Mouse (Mus musculus) right cerebral cortex, postnatal 25 days (tissue): ENCODE measurements around the gene Nr2f2.

Experiments used
- DNase-seq: peaks from one replicate; pipeline ENCODE4 v3.0.0; 2022

The Nr2f2 gene

DNA sequence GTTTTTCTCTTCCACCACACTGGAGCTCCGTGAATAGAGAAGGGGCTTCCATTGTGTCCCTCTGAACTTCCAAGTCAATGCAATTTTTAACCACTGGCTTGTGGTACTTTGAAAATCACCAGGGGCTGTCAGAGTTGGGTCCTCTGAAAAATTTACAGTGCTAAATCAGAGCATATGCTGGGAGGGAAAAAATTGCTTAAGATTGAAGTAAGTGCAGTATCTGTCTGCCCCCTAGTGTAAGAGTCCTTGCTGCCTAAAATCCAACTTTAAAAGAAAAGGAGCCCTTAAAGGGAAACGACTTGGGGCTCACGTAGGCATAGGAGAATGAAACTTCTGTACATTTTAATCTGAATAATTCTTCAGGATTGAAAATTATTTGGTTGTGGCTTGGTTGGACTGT lies 1.7 kb downstream of the Nr2f2 start:
- DNase-seq = no peak

- no peak for DNase-seq
Measured at GRCm38 (mm10) chr7:70363351-70363750, 3.2 kb downstream of the Nr2f2 start.

GRCm38 (mm10) chr7:70362526-70363170 lies 3.9 kb downstream of the Nr2f2 start:
- DNase-seq = no peak

- DNase-seq = peak; percentile 85
Measured at GRCm38 (mm10) chr7:70361383-70362364, 4.9 kb downstream of the Nr2f2 start.

DNA sequence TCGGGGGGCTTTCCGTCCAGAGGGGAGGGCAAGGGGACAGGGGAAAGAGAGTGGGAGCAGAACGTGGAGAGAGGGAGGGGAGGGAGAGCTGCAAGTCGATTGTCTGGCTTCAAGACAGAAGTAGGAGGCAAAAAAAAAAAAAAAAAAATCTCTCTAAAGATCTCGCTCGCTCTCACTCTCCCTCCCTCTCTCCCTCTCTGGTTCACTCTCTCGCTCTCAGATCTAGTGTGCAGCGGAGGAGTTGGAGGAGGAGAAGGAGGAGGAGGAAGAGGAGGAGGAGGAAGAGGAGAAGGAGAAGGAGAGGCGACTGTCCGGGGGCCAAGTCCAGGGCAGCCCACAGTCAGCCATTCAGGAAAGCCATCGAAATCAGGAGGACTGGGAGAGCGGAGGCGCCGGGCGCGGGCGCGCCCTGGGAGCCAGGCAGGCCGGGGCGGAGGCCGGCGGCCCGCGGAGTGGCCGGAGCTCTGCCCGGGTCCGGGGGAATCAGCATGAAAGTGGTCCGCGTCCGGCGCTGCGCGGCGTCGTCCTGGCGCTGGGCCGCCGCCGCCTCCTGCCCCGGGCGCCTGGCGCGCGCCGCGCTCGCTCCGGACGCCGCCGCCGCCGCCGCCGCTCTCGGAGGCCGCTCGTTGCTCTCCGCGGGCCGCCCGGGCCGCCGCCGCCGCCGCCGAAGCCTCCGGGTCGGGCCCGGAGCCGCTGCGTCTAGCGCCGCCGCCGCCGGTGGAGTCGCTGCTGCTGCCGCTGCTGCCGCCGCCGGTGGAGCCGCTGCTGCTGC lies 5.7 kb downstream of the Nr2f2 start:
- DNase-seq = no peak

- no peak for DNase-seq
Measured at GRCm38 (mm10) chr7:70359791-70360581, 6.5 kb downstream of the Nr2f2 start.

DNA sequence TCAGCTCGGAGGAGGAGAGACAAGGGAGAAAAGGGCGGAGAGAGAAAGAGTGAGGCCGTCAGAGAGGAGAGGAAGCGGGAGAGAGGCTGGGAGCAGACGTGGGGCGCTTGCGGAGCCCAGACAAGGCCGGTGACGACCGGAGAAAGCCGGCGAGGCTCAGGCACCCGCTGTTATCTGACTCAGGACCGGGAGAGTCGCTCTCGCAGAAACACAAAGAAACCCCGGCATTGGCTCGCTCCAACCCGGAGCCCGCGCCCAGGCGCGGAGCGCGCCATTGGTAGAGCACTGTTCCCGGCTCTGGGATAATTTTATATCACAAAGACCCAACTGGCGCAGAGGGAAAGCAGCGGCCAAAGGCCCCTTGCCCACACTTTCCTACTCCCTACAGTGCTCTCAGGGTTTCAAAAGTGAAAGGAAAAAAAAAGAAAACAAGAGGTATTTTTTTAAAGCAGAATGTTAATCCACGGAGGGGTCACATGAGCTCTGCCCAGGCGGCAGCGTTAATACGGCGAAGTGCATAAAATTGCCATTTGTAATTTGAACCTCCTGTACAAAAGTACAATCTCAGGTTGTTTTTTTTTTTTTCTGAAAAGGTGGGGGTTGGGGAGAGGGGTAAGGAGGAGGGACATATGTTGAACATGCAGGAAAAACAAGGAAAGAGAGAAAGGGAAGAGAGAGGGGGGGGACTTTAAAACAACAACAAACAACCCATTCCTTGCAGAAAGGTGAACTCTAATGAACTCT lies 7.5 kb downstream of the Nr2f2 start:
- DNase-seq = peak; percentile 56

GRCm38 (mm10) chr7:70358020-70358847 lies 8.3 kb downstream of the Nr2f2 start:
- peak; percentile 21 for DNase-seq

DNA sequence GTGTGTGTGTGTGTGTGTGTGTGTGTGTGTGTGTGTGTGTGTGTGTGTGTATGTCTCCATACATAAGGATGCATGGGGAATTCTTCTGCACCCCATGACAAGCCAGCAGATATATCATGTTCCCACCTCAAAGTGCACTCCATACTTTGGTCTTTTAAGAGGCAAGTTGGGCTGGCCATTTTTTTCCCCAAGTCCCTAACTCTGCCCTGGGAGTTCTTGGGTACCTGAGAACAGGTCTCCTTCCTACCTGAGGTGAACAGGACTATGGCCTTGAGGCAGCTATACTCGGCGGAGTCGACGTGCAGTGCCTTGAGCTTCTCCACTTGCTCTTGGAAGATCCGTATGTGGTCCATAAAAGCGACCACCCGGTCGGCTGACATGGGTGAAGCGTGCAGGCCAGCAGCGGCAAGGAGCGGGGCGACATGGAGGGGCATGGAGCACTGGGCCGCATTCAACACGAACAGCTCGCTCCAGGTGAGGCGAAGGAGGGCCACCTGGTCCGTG lies 9.0 kb downstream of the Nr2f2 start:
- no peak for DNase-seq

DNA sequence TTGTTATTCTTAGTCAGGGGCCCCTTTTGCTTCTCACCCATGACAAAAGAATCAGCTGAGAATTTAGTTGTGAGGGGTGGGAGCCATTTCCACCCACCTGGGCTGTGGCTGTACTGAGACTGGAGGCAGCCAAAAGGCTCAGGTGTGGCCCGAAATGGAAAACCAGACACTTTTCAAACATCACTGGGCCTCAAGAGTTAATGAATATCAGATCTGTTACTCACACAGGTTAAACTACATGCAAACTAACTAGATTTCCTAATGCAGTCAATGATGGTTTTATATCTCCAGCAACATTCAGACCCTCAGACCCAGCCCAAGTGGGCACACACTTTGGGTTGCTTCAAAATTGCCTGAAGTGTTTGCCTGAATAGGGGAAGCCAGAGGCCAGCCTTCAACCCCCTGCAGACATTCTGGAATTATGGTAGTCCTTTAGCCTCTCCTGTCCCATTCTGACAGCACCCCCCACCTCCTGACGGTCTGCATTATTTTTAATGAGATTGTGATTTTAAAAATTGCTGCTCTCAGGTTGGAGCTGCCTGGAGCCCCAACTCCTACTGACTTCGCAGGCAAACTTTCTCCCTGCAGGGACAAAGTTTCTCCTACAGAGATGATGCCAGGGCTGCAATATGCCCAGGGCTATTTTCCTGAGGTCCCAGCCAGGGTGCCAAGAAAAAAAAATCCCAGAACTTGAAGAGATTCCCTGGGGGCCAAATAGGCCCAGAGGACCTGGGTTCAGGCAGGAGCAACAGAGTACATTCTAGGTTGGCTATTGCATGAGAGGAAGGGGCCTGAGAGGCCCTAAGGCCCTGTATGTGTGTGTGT lies 9.6 kb downstream of the Nr2f2 start:
- DNase-seq = peak; percentile 5

- DNase-seq = peak; percentile 3
Measured at GRCm38 (mm10) chr7:70355691-70356568, 10.6 kb downstream of the Nr2f2 start.

DNA sequence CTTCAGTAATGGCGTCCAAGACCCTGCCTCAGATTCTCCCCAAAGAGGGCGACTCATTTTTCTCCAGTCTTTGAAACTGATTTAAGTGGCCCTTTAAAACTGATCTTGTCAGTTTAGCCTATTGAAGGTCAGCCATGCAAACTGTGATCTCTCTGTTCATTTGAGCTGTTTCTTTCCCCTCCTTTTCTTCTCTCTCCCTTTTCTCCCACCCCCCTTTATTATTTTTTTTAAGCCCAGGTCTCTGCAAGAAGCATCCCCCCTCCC lies 11.2 kb downstream of the Nr2f2 start:
- DNase-seq = no peak

DNA sequence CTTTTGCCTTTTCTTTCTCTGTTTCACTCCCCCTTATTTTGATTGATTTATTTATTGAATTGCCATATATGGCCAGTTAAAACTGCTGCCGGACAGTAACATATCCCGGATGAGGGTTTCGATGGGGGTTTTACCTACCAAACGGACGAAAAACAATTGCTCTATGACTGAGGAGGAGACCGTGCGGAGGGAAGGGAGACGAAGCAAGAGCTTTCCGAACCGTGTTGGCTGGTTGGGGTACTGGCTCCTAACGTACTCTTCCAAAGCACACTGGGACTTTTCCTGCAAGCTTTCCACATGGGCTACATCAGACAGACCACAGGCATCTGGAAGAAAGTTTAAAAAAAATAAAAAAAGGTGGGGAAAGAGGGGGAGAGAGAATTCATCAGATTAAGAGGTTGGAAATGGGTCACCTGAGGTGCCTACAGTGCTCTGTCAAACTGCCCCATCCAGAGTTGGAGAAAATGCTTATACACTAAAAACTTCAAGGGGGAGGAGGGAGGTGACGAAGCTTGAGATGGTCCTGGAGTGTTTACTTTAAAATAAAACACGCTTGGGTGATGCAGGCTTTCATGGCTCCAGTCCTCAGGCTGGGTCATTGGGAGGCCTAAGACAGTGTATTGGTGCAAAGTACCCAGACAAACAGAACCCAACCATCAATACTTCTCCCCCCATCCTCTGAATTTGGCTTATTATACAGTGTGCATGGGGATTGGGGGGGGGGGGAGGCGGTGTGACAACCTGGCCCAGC lies 11.8 kb downstream of the Nr2f2 start:
- DNase-seq = peak; percentile 4

GRCm38 (mm10) chr7:70353151-70353550 lies 13.4 kb downstream of the Nr2f2 start:
- peak; percentile 4 for DNase-seq

DNA sequence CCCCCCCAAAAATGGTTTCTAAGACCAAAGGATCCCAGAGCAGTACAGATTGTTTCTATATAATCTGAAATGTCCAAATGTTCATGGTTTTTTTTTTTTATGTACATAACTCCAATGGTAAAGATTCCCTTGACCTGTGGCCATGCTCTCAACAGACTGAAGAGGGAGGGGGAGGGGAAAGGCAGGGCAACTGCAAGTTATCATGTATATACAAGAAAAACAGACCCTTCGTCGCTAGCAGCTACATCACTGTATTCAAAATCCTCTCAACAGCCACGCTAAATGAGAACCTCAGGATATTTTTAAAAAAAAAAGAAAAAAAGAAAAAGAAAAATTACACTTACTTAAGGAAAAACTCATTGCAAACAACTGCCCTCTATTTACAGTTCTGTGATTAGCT lies 13.9 kb downstream of the Nr2f2 start:
- no peak for DNase-seq

DNA sequence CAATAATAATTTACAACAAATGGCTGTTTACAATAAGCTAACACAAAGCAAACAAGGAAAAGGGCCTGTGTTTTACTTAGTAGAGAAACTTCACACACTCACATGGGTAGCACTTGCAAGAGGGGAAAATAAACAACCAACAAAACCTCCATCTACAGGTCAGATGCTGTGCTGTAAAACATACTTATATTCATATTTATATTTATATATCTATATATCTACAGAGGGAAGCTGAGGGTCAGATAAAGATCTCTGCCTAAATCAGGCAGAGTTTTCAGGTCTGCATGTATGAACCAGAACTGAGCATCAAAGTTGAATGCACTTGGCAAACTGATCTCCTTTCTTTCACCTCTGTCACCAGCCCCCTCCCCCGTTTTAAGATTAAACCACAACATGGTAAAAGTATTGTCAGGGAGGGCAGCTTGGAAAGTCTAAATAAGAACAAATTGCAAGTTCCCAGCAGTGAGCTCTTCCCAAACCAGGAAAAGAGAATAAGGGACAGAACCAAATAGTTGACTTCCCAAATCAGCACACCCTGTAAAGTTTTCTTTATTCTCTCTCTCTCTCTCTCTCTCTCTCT lies 14.5 kb downstream of the Nr2f2 start:
- no peak for DNase-seq

DNA sequence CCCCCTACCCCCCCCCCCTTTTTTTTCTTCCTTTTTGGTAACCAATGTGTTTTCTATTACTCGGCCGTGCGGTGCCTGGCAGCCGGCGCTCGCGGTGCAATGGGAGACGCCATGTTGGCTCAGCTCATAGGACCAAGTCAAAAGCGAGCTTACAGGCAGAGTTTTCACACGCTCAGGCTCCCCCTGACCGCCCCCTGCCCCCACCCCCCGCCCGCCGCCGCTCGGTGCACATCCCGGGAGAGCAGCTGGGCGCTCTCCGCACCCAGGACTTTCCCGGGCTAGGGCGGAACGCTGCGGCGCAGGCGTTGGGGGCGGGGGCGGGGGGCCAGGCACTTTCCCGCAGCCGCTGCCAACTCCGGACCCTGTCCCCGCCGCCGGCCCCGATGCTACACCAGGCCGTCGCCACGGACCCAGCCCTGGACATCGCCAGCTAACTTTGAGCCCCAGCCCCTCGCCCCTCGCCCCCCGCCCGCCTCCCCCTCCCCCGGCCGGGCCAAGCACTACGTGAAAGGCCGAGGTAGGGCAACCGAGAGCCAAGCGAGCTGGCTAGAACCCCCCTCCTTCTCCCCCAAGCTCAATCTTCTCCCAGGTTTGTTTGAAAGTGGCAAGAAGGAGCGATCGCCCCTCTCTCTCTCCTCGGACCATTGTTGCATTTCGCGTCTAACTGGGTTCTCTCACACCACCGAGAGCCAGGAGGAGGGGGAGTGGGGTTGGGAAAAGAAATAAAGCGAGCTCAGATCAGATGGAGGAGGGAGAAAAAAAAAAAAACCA lies 15.6 kb downstream of the Nr2f2 start:
- peak; percentile 32 for DNase-seq
